Mouse (Mus musculus) lung, embryonic 15.5 days (tissue): Measurements from ENCODE around the gene Dusp22. TPM values are rescaled to one million over a fixed set of nuclear protein-coding genes. Genes with fewer than 3 reads are reported as not detected.

Experiments
- ATAC-seq: fragments of 200-750 bp; cut with Nextera tagmentation; 2 replicates; pipeline ENCODE4 v1.8.0; 2017; ENCODE audit warnings: moderate number of reproducible peaks, borderline replicate concordance; ENCODE audit not compliant: low FRiP score, low TSS enrichment; ENCODE audit errors: extremely low read depth
- H3K27ac ChIP-seq: fragments of 300-500 bp; sonication (generic); 2 replicates; pipeline ENCODE4 v1.5.1; 2015; ENCODE audit warnings: moderate library complexity, mild to moderate bottlenecking, inconsistent platforms
- H3K27me3 ChIP-seq: fragments of 300-500 bp; sonication (generic); 2 replicates; pipeline ENCODE4 v1.6.1; 2015; ENCODE audit warnings: inconsistent platforms
- H3K36me3 ChIP-seq: fragments of 300-500 bp; sonication (generic); 2 replicates; pipeline ENCODE4 v1.6.1; 2015; ENCODE audit warnings: inconsistent platforms
- H3K4me1 ChIP-seq: fragments of 300-500 bp; sonication (generic); 2 replicates; pipeline ENCODE4 v1.6.1; 2015; ENCODE audit warnings: inconsistent platforms
- H3K4me2 ChIP-seq: fragments of 300-500 bp; sonication (generic); 2 replicates; pipeline ENCODE4 v1.6.1; 2015; ENCODE audit warnings: inconsistent platforms, mild to moderate bottlenecking, moderate library complexity
- H3K4me3 ChIP-seq: fragments of 300-500 bp; sonication (generic); 2 replicates; pipeline ENCODE4 v1.5.1; 2015; ENCODE audit warnings: mild to moderate bottlenecking, inconsistent platforms
- H3K9ac ChIP-seq: fragments of 300-500 bp; sonication (generic); 2 replicates; pipeline ENCODE4 v1.6.1; 2015; ENCODE audit warnings: inconsistent platforms
- H3K9me3 ChIP-seq: fragments of 300-500 bp; sonication (generic); 2 replicates; pipeline ENCODE4 v1.6.1; 2016; ENCODE audit warnings: inconsistent platforms
- WGBS: fragments of 180-500 bp; shearing (Covaris S2); methylation state at CpG from one replicate; pipeline ENCODE4 v1.1.7; 2015; 5-methylcytosine and 5-hydroxymethylcytosine counted together
- polyA plus RNA-seq: library from polyadenylated mRNA; unstranded; fragments of >200 nt; fragmentation: Nextera tagmentation; extraction: Ambion mirVana; gene quantifications from 2 replicates; pipeline ENCODE4 v1.2.1, GENCODE M21; 2015

Dusp22 gene
- polyA plus RNA-seq, 1 experiment from 2014 or later, result 25.7 TPM

DNA sequence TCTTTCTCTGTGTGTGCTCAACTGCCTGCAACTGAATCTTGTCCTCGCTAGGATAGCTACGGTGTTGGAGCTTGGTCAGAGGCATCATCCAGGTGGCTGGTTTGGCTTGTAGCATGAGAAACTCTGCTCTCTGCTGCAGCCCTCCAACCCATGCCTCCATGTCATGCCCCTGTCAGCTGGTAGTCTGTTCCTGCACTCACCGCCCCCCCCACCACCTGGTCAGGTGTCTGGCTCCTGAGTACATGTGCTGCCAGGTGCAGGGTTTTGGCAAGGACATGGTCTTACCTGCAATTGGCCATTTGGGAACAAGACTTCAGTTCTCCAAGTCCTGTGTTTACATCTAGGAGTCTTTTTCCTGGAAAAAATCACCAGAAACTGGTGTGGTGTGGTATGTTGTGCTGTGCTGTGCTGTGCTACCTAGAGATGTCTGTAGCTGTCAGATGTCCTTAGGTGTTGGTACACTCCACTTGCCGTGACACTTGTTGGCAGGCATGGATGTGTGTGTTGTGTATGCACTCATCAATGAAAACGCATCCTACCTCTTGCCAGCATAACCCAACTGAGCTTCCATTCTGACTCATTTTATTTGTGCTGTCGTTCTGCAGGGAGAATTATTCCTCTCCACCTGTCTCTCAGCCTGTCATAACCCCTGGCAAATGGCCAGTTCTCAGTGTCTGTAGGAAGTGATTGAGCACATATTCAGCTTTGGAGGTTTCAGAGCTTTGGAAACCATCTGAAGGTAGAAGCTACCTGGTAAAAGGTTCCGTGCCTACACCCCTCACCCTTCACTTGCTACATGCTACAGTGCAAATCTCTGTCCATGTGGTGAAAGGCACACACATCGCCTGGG is 44.7 kb downstream of the Dusp22 start:
- Histone ChIP-seq H3K27me3 (no peaks in the 10 kb centered on the region), H3K9me3 (no peaks in the 10 kb centered on the region), H3K4me2 (no peak overlapping the region), H3K27ac (no peak overlapping the region), H3K4me3 (no peak overlapping the region), H3K4me1 (no peaks in the 10 kb centered on the region), H3K36me3 (no peaks in the 10 kb centered on the region), H3K9ac (no peak overlapping the region)
- ATAC-seq, result no peak
- WGBS, result 79% methylated on average over 8 of the region's 8 CpGs

GRCm38 (mm10) chr13:30711066-30711465 is 51.3 kb downstream of the Dusp22 start:
- Histone ChIP-seq H3K27me3 (no peaks in the 10 kb centered on the region), H3K9ac (no peak overlapping the region), H3K4me2 (no peak overlapping the region), H3K27ac (no peak overlapping the region), H3K9me3 (no peaks in the 10 kb centered on the region), H3K36me3 (no peaks in the 10 kb centered on the region), H3K4me1 (no peaks in the 10 kb centered on the region), H3K4me3 (no peak overlapping the region)
- WGBS, result 83% methylated on average over 2 of the region's 2 CpGs
- no peak for ATAC-seq

- WGBS, result 93% methylated on average over 3 of the region's 3 CpGs
- H3K4me1 ChIP-seq, result no peaks in the 10 kb centered on the region
- H3K27me3 ChIP-seq, result no peaks in the 10 kb centered on the region
- H3K4me3 ChIP-seq, result no peak overlapping the region
- no peak overlapping the region for H3K4me2 ChIP-seq
- no peak overlapping the region for H3K9ac ChIP-seq
- ATAC-seq, result no peak
- no peaks in the 10 kb centered on the region for H3K36me3 ChIP-seq
- H3K9me3 ChIP-seq, result no peaks in the 10 kb centered on the region
- no peak overlapping the region for H3K27ac ChIP-seq
Measured at GRCm38 (mm10) chr13:30711711-30712110, 51.9 kb downstream of the Dusp22 start.

DNA sequence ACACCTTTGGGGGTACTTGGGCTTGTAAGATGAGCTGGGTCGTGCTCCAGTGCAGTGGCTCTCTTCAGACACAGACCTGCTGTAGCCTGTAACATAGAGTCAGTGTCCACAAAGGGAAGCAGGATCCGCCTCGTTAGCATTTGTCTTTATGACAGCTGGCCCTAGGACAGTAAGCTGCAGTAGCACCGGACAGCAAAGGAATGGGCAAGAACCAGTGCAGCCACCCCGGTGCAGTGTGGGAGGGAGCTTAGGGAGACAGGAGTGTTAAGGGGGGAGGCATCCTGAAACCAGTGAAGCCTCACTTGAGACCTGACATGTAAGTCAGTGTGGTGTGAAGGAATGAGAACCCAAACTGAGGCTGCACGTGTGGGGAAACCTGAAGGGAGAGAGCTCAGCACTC is 52.5 kb downstream of the Dusp22 start:
- H3K4me1 ChIP-seq, result no peaks in the 10 kb centered on the region
- H3K4me2 ChIP-seq, result no peak overlapping the region
- WGBS, result 67% methylated on average over 6 of the region's 6 CpGs
- H3K9ac ChIP-seq, result no peak overlapping the region
- H3K27me3 ChIP-seq, result no peaks in the 10 kb centered on the region
- H3K27ac ChIP-seq, result no peak overlapping the region
- H3K36me3 ChIP-seq, result no peaks in the 10 kb centered on the region
- H3K4me3 ChIP-seq, result no peak overlapping the region
- no peaks in the 10 kb centered on the region for H3K9me3 ChIP-seq
- no peak for ATAC-seq

- ATAC-seq, result no peak
- Histone ChIP-seq H3K9ac (no peak overlapping the region), H3K4me1 (no peaks in the 10 kb centered on the region), H3K36me3 (no peaks in the 10 kb centered on the region), H3K4me3 (no peak overlapping the region), H3K4me2 (no peak overlapping the region), H3K27me3 (no peaks in the 10 kb centered on the region), H3K9me3 (no peaks in the 10 kb centered on the region), H3K27ac (no peak overlapping the region)
- 34% methylated on average over 3 of the region's 3 CpGs for WGBS
Measured at GRCm38 (mm10) chr13:30713621-30714020, 53.8 kb downstream of the Dusp22 start.

- no peak for ATAC-seq
- no peaks in the 10 kb centered on the region for H3K36me3 ChIP-seq
- no peaks in the 10 kb centered on the region for H3K4me1 ChIP-seq
- no peaks in the 10 kb centered on the region for H3K9me3 ChIP-seq
- no peaks in the 10 kb centered on the region for H3K27me3 ChIP-seq
- H3K9ac ChIP-seq, result no peak overlapping the region
- WGBS, result 76% methylated on average over 6 of the region's 6 CpGs
- H3K27ac ChIP-seq, result no peak overlapping the region
- no peak overlapping the region for H3K4me2 ChIP-seq
- no peak overlapping the region for H3K4me3 ChIP-seq
Measured at GRCm38 (mm10) chr13:30714552-30714951, 54.8 kb downstream of the Dusp22 start.

GRCm38 (mm10) chr13:30715060-30715459 is 55.3 kb downstream of the Dusp22 start:
- Histone ChIP-seq H3K27me3 (no peaks in the 10 kb centered on the region), H3K9ac (no peak overlapping the region), H3K36me3 (no peaks in the 10 kb centered on the region), H3K4me3 (no peak overlapping the region), H3K27ac (no peak overlapping the region), H3K4me2 (no peak overlapping the region), H3K9me3 (no peaks in the 10 kb centered on the region), H3K4me1 (no peaks in the 10 kb centered on the region)
- no peak for ATAC-seq
- WGBS, result 71% methylated on average over 7 of the region's 7 CpGs

DNA sequence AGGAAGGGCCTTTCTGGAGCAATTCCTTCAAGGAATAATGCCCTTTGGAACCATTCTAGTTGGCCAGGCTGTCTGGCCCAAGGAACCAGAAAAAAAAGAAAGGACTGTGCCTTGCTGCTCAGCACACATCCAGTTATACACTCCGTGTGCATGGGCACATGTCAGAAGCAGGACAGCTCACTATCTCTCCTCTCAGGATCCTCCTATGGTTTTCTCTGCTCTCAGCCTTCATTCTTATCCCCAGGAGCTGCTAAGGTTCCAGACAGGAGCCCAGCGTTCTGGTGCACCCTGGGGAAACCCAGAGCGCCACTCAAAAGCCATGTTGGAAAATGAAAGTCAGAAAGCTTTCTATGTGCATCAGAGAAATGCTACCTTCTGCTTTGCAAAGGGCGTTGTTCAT is 55.8 kb downstream of the Dusp22 start:
- ATAC-seq, result no peak
- 86% methylated on average over 4 of the region's 4 CpGs for WGBS
- Histone ChIP-seq H3K27ac (no peak overlapping the region), H3K4me1 (no peaks in the 10 kb centered on the region), H3K9ac (no peak overlapping the region), H3K4me2 (no peak overlapping the region), H3K9me3 (no peaks in the 10 kb centered on the region), H3K4me3 (no peak overlapping the region), H3K27me3 (no peaks in the 10 kb centered on the region), H3K36me3 (no peaks in the 10 kb centered on the region)

GRCm38 (mm10) chr13:30716611-30717010 is 56.8 kb downstream of the Dusp22 start:
- H3K4me2 ChIP-seq, result no peak overlapping the region
- H3K36me3 ChIP-seq, result no peaks in the 10 kb centered on the region
- WGBS, result 56% methylated on average over 5 of the region's 5 CpGs
- no peaks in the 10 kb centered on the region for H3K9me3 ChIP-seq
- no peak overlapping the region for H3K27ac ChIP-seq
- no peak overlapping the region for H3K9ac ChIP-seq
- no peaks in the 10 kb centered on the region for H3K4me1 ChIP-seq
- H3K4me3 ChIP-seq, result no peak overlapping the region
- no peaks in the 10 kb centered on the region for H3K27me3 ChIP-seq
- no peak for ATAC-seq

GRCm38 (mm10) chr13:30722601-30723000 is 62.8 kb downstream of the Dusp22 start:
- H3K27ac ChIP-seq, result no peak overlapping the region
- H3K4me2 ChIP-seq, result no peak overlapping the region
- no peak overlapping the region for H3K4me3 ChIP-seq
- no peaks in the 10 kb centered on the region for H3K9me3 ChIP-seq
- 6% methylated on average over 7 of the region's 7 CpGs for WGBS
- H3K36me3 ChIP-seq, result no peaks in the 10 kb centered on the region
- H3K9ac ChIP-seq, result 0 out of 2 replicates have a peak overlapping the region, but pooled peaks have one; percentile 9
- no peak for ATAC-seq
- H3K27me3 ChIP-seq, result no peaks in the 10 kb centered on the region
- H3K4me1 ChIP-seq, result peaks cover 14% of the 10 kb centered on the region

DNA sequence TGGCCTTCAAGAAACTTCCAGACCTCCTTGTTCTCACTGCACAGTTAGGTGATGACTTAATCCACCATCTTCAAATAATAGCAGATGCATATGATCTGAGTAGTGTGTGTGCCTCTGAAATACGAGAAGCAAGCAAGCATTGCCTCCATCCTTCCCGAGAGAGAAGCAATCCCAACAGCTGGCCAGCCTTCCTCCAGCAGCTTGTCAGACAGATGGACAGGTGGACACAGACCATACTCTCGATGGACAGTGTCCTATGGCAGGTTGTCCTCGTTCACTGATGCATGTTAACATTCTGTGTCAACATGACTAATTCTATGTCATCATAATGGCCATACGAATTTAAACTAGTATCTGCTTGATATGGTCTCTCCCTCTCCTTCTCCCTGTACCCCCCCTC is 63.5 kb downstream of the Dusp22 start:
- WGBS, result 35% methylated on average over 5 of the region's 5 CpGs
- Histone ChIP-seq H3K4me1 (peaks cover 14% of the 10 kb centered on the region), H3K27me3 (no peaks in the 10 kb centered on the region), H3K36me3 (no peaks in the 10 kb centered on the region), H3K4me2 (no peak overlapping the region), H3K27ac (no peak overlapping the region), H3K9ac (no peak overlapping the region), H3K4me3 (no peak overlapping the region), H3K9me3 (no peaks in the 10 kb centered on the region)
- ATAC-seq, result no peak

- Histone ChIP-seq H3K27ac (no peak overlapping the region), H3K4me1 (peaks cover 14% of the 10 kb centered on the region), H3K9me3 (no peaks in the 10 kb centered on the region), H3K36me3 (no peaks in the 10 kb centered on the region), H3K27me3 (no peaks in the 10 kb centered on the region), H3K4me3 (no peak overlapping the region), H3K4me2 (no peak overlapping the region), H3K9ac (no peak overlapping the region)
- WGBS, result 44% methylated on average over 8 of the region's 8 CpGs
- ATAC-seq, result no peak
Measured at GRCm38 (mm10) chr13:30723858-30724257, 64.1 kb downstream of the Dusp22 start.
